Comparison of ENCODE assay signal across 12 mouse cellular contexts in the genomic region with DNA sequence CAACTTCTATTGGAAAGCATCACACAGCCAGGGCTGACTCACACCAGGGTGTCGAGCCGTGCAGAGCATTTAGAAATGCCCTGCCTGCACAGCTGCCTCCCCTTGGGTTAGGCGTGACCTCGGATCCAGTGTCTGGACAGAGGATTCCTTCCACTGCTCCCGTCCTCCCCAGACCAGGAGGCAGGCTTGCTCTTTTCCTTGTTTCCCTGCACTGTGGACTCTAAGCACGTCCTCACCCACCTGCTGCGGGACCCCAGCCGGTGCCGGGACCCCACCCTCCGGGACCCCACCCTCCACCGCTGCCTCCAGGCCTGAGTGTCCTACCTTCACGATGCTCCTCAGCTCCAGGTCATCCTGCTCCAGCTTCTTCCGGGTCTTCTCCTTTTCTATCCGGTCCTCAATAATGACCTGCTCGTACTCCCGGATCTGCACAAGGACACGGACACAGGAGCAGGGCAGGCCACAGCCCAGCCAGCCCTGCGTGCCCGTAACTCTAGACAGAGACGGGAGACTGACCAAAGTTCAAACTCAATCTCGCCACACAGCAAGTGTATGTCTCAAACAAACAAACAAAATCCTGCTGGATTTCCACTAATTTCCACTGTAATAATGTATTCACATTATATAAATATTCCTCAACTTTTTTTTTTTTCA. TPM values are rescaled to one million over a fixed set of nuclear protein-coding genes. Genes with fewer than 3 reads are reported as not detected.
DNase-seq lines count a peak whose midpoint lies in the region; ATAC-seq and TF ChIP-seq lines count a peak whose summit lies in the region.
"Had no signal": no experiment of that assay in that cellular context is flagged by ENCODE, and none has a peak within 500 bp of the region (broad histone marks: within the 10 kb centered on the region; RNA-seq: fewer than 3 reads in every experiment).

No protein-coding gene starts in this region.

- no peaks in the 10 kb centered on the region; the same call in 1 of the 2 replicates for H3K36me3 ChIP-seq in liver, adult 2 months (ENCODE audit: control insufficient read depth, insufficient read depth, low read length)
- peaks cover 19% of the 10 kb centered on the region for H3K36me3 ChIP-seq in liver, embryonic 12.5 days
- peaks cover 2% of the 10 kb centered on the region; the same call in 1 of the 2 replicates for H3K36me3 ChIP-seq in intestine, embryonic 15.5 days
- peaks cover 4% of the 10 kb centered on the region; the same call in 1 of the 2 replicates for H3K36me3 ChIP-seq in liver, embryonic 15.5 days (replicated peaks)
- peaks cover 20% of the 10 kb centered on the region for H3K36me3 ChIP-seq in midbrain, embryonic 14.5 days (ENCODE audit: control insufficient read depth, insufficient read depth, low read length)
- H3K36me3 ChIP-seq: lung, embryonic 15.5 days had no signal

- no peaks in the 10 kb centered on the region for H3K4me1 ChIP-seq in liver, adult 2 months (ENCODE audit: control insufficient read depth, insufficient read depth, low read length)
- H3K4me1 ChIP-seq in liver, embryonic 12.5 days, result no peaks in the 10 kb centered on the region
- H3K4me1 ChIP-seq in intestine, embryonic 15.5 days (replicated peaks), result peaks cover 8% of the 10 kb centered on the region; the same call in 1 of the 2 replicates
- no peaks in the 10 kb centered on the region; the same call in 1 of the 2 replicates for H3K4me1 ChIP-seq in liver, embryonic 15.5 days (replicated peaks)
- H3K4me1 ChIP-seq in midbrain, embryonic 14.5 days (ENCODE audit: control insufficient read depth, insufficient read depth, low read length), result no peaks in the 10 kb centered on the region
- H3K4me1 ChIP-seq: embryonic facial prominence, embryonic 15.5 days; neural tube, embryonic 13.5 days had no signal

- no peaks in the 10 kb centered on the region for H3K9me3 ChIP-seq in liver, embryonic 12.5 days (replicated peaks)
- H3K9me3 ChIP-seq in intestine, embryonic 15.5 days, result no peaks in the 10 kb centered on the region
- H3K9me3 ChIP-seq in liver, embryonic 15.5 days (replicated peaks), result no peaks in the 10 kb centered on the region
- no peaks in the 10 kb centered on the region for H3K9me3 ChIP-seq in midbrain, embryonic 14.5 days (ENCODE audit: control insufficient read depth, low read length)
- H3K9me3 ChIP-seq: embryonic facial prominence, embryonic 15.5 days; lung, embryonic 15.5 days; neural tube, embryonic 13.5 days had no signal

- no peak overlapping the region for H3K4me2 ChIP-seq in liver, embryonic 12.5 days
- peak overlapping the region; percentile 34; the same call in 1 of the 2 replicates for H3K4me2 ChIP-seq in intestine, embryonic 15.5 days (replicated peaks)
- peak overlapping the region; percentile 20; the same call in 1 of the 2 replicates for H3K4me2 ChIP-seq in liver, embryonic 15.5 days
- no peak overlapping the region for H3K4me2 ChIP-seq in midbrain, embryonic 14.5 days (ENCODE audit: low read length)
- H3K4me2 ChIP-seq: embryonic facial prominence, embryonic 15.5 days; lung, embryonic 15.5 days; neural tube, embryonic 13.5 days had no signal

- 27% methylated on average over 21 of the region's 21 CpGs for WGBS in liver, adult 2 months
- 75% methylated on average over 21 of the region's 21 CpGs for WGBS in liver, embryonic 12.5 days (ENCODE audit: insufficient replicate concordance)
- WGBS in intestine, embryonic 15.5 days, result 57% methylated on average over 21 of the region's 21 CpGs
- WGBS in liver, embryonic 15.5 days (ENCODE audit: insufficient replicate concordance), result 73% methylated on average over 21 of the region's 21 CpGs
- 76% methylated on average over 21 of the region's 21 CpGs for WGBS in midbrain, embryonic 14.5 days

- no peaks in the 10 kb centered on the region for H3K79me2 ChIP-seq in liver, adult 2 months (ENCODE audit: control insufficient read depth, insufficient read depth, low read length)

- DNase-seq in liver, adult 2 months (ENCODE audit: extremely low read depth, low read depth, low spot score), result peak; percentile 80
- DNase-seq in R1 (ENCODE audit: low read depth, low spot score), result peak; percentile 35
- no peak for DNase-seq in frontal cortex, postnatal 10 days (ENCODE audit: low spot score in 2 of 2)
- DNase-seq in midbrain, embryonic 14.5 days, result no peak
- no peak for DNase-seq in left cerebral cortex, postnatal 36 days (ENCODE audit: low spot score in 2 of 2)

- no peak for TF ChIP-seq POLR2A in liver, adult 2 months (IDR thresholded peaks at IDR 0.05; ENCODE audit: extremely low read depth, insufficient read depth, low read length)

- H3K9ac ChIP-seq in liver, adult 2 months (ENCODE audit: low read depth, low read length), result peak overlapping the region; percentile 20
- H3K9ac ChIP-seq in liver, embryonic 12.5 days, result no peak overlapping the region
- H3K9ac ChIP-seq in intestine, embryonic 15.5 days, result no peak overlapping the region
- no peak overlapping the region for H3K9ac ChIP-seq in liver, embryonic 15.5 days
- no peak overlapping the region for H3K9ac ChIP-seq in midbrain, embryonic 14.5 days (replicated peaks; ENCODE audit: low read length)
- H3K9ac ChIP-seq: embryonic facial prominence, embryonic 15.5 days; lung, embryonic 15.5 days; neural tube, embryonic 13.5 days had no signal

- no peaks in the 10 kb centered on the region for H3K27me3 ChIP-seq in liver, adult 2 months (ENCODE audit: control insufficient read depth, insufficient read depth, low read length)
- no peaks in the 10 kb centered on the region for H3K27me3 ChIP-seq in liver, embryonic 12.5 days (replicated peaks)
- H3K27me3 ChIP-seq in intestine, embryonic 15.5 days (replicated peaks), result no peaks in the 10 kb centered on the region
- no peaks in the 10 kb centered on the region for H3K27me3 ChIP-seq in liver, embryonic 15.5 days
- H3K27me3 ChIP-seq in midbrain, embryonic 14.5 days (ENCODE audit: control insufficient read depth, insufficient read depth, low read length), result no peaks in the 10 kb centered on the region
- H3K27me3 ChIP-seq: embryonic facial prominence, embryonic 15.5 days; lung, embryonic 15.5 days; neural tube, embryonic 13.5 days had no signal

- no peak overlapping the region; the same call in 1 of the 2 replicates for H3K27ac ChIP-seq in liver, adult 2 months (replicated peaks; ENCODE audit: insufficient read depth, low read depth, low read length)
- no peak overlapping the region for H3K27ac ChIP-seq in liver, embryonic 12.5 days
- no peak overlapping the region for H3K27ac ChIP-seq in intestine, embryonic 15.5 days
- H3K27ac ChIP-seq in liver, embryonic 15.5 days (replicated peaks), result no peak overlapping the region
- no peak overlapping the region for H3K27ac ChIP-seq in midbrain, embryonic 14.5 days (replicated peaks; ENCODE audit: low read depth, low read length)
- H3K27ac ChIP-seq: embryonic facial prominence, embryonic 15.5 days; lung, embryonic 15.5 days; neural tube, embryonic 13.5 days had no signal

- peak overlapping the region; percentile 46 for H3K4me3 ChIP-seq in liver, adult 2 months (ENCODE audit: insufficient read depth, low read depth, low read length)
- no peak overlapping the region for H3K4me3 ChIP-seq in liver, embryonic 12.5 days
- H3K4me3 ChIP-seq in intestine, embryonic 15.5 days (replicated peaks), result no peak overlapping the region
- no peak overlapping the region for H3K4me3 ChIP-seq in liver, embryonic 15.5 days (replicated peaks)
- H3K4me3 ChIP-seq in midbrain, embryonic 14.5 days (replicated peaks; ENCODE audit: low read depth, low read length), result no peak overlapping the region
- H3K4me3 ChIP-seq: embryonic facial prominence, embryonic 15.5 days; lung, embryonic 15.5 days; neural tube, embryonic 13.5 days had no signal

- intact Hi-C loops in left cerebral cortex, postnatal 36 days (cut with DNase I), result no loop called here

- no peak for ATAC-seq in liver, embryonic 12.5 days
- ATAC-seq in intestine, embryonic 15.5 days, result peak; percentile 58; the same call in 1 of the 2 replicates
- no peak for ATAC-seq in liver, embryonic 15.5 days (ENCODE audit: insufficient read depth)
- no peak for ATAC-seq in midbrain, embryonic 14.5 days (ENCODE audit: low FRiP score, low TSS enrichment)
- ATAC-seq: inflammation-experienced regulatory T-cells, adult 6 months had no signal

- no peak for TF ChIP-seq CTCF in liver, adult 2 months (IDR thresholded peaks at IDR 0.05; ENCODE audit: low read depth, low read length)

RNA-seq across cellular contexts. Expression of a gene that starts 36.8 kb away (rescaled TPM):
- total RNA-seq in liver, adult 2 months (2014; rRNA removed), result 0.54 and 1.0 TPM in 2 replicates
- 0.55 TPM in 2 replicates for polyA plus RNA-seq in liver, adult 2 months (2012; rRNA removed)
- 1.4 and 1.7 TPM in 2 replicates for polyA plus RNA-seq in liver, embryonic 12.5 days (2016; fragmentation: Nextera tagmentation; extraction: Ambion mirVana)
- 1.7 and 1.9 TPM in 2 replicates for polyA plus RNA-seq in intestine, embryonic 15.5 days (2015; fragmentation: Nextera tagmentation; extraction: Ambion mirVana)
- polyA plus RNA-seq in liver, embryonic 15.5 days (2015; fragmentation: Nextera tagmentation; extraction: Ambion mirVana), result 0.73 and 0.94 TPM in 2 replicates
- polyA plus RNA-seq in midbrain, embryonic 14.5 days (2014; fragmentation: Nextera tagmentation; extraction: Ambion mirVana), result 4.7 and 6.2 TPM in 2 replicates
- total RNA-seq in left cerebral cortex, postnatal 36 days (2021), result 1 to 10 TPM; 5.4 to 5.8 TPM

RNA-seq across cellular contexts. Expression of a gene that starts 37.0 kb away (rescaled TPM):
- total RNA-seq in liver, adult 2 months (2014; rRNA removed), result 661 and 805 TPM in 2 replicates
- polyA plus RNA-seq in liver, adult 2 months (2012; rRNA removed), result 111 and 115 TPM in 2 replicates
- 867 and 937 TPM in 2 replicates for polyA plus RNA-seq in liver, embryonic 12.5 days (2016; fragmentation: Nextera tagmentation; extraction: Ambion mirVana)
- polyA plus RNA-seq in intestine, embryonic 15.5 days (2015; fragmentation: Nextera tagmentation; extraction: Ambion mirVana), result 1,031 and 1,044 TPM in 2 replicates
- 445 and 520 TPM in 2 replicates for polyA plus RNA-seq in liver, embryonic 15.5 days (2015; fragmentation: Nextera tagmentation; extraction: Ambion mirVana)
- 477 and 558 TPM in 2 replicates for polyA plus RNA-seq in midbrain, embryonic 14.5 days (2014; fragmentation: Nextera tagmentation; extraction: Ambion mirVana)
- total RNA-seq in left cerebral cortex, postnatal 36 days (2021), result 100 to 1,000 TPM; 266 to 277 TPM

RNA-seq across cellular contexts. Expression of a gene that starts 43.1 kb away (rescaled TPM):
- total RNA-seq in liver, adult 2 months (2014; rRNA removed), result 1.4 and 1.8 TPM in 2 replicates
- 0.78 and 0.81 TPM in 2 replicates for polyA plus RNA-seq in liver, adult 2 months (2012; rRNA removed)
- 1.1 and 1.2 TPM in 2 replicates for polyA plus RNA-seq in liver, embryonic 12.5 days (2016; fragmentation: Nextera tagmentation; extraction: Ambion mirVana)
- polyA plus RNA-seq in intestine, embryonic 15.5 days (2015; fragmentation: Nextera tagmentation; extraction: Ambion mirVana), result 2.0 and 3.4 TPM in 2 replicates
- polyA plus RNA-seq in liver, embryonic 15.5 days (2015; fragmentation: Nextera tagmentation; extraction: Ambion mirVana), result 0.63 and 0.77 TPM in 2 replicates
- 2.9 and 3.2 TPM in 2 replicates for polyA plus RNA-seq in midbrain, embryonic 14.5 days (2014; fragmentation: Nextera tagmentation; extraction: Ambion mirVana)
- 10 to 100 TPM; 10.3 to 11.9 TPM for total RNA-seq in left cerebral cortex, postnatal 36 days (2021)

Comparison
In these comparisons a context has a peak if more than half of its experiments do, and no peak if none do; other contexts are left out.
1. H3K4me2 ChIP-seq: peak in intestine, embryonic 15.5 days (single experiment) and liver, embryonic 15.5 days (single experiment); none in liver, embryonic 12.5 days (single experiment) and midbrain, embryonic 14.5 days (single experiment).
2. DNase-seq: peak in liver, adult 2 months (single experiment) and R1 (single experiment); none in frontal cortex, postnatal 10 days (0 of 2), midbrain, embryonic 14.5 days (single experiment) and left cerebral cortex, postnatal 36 days (0 of 2).